Mouse (Mus musculus) spleen, postnatal 10 days (tissue): ENCODE measurements around the gene Krtap1-4.
A peak's percentile ranks its signal among the peaks of the same experiment; 100 is the strongest.
"Not testable (repeated sequence)": the region's sequence is repeated elsewhere in the genome, so short reads cannot be mapped to it uniquely, and the experiment has no call there.

ENCODE experiments used
- DNase-seq, 2 experiments: peaks; one replicate each; pipeline ENCODE4 v3.0.0; 2021 to 2022; ENCODE audit warnings: low spot score in 2 of 2

The Krtap1-4 gene

GRCm38 (mm10) chr11:99583245-99583704 is at the start of gene Krtap1-4:
Gene Krtap1-4, minus strand, starts transcription at chr11:99583654.
- DNase-seq, result no peak

- no peak for DNase-seq
Observed at GRCm38 (mm10) chr11:99630890-99631289, 47.4 kb upstream of the Krtap1-4 start.

- no peak for DNase-seq
Observed at GRCm38 (mm10) chr11:99628138-99628537, 44.7 kb upstream of the Krtap1-4 start, which contains the start of gene Krtap4-1. Gene Krtap4-1, minus strand, starts transcription at chr11:99628238.

- no peak for DNase-seq
Observed at GRCm38 (mm10) chr11:99620335-99620734, 36.9 kb upstream of the Krtap1-4 start, which contains the start of gene Gm11562. Gene Gm11562, minus strand, starts transcription at chr11:99620435.

GRCm38 (mm10) chr11:99614796-99615363 is 31.4 kb upstream of the Krtap1-4 start, which contains the start of gene Krtap2-4:
Gene Krtap2-4, minus strand, starts transcription at chr11:99614846.
- DNase-seq, result no peak

GRCm38 (mm10) chr11:99610089-99610488 is 26.6 kb upstream of the Krtap1-4 start, which contains the start of gene Gm11937:
Gene Gm11937, minus strand, starts transcription at chr11:99610189.
- not testable (repeated sequence) for DNase-seq

- no peak for DNase-seq
Observed at GRCm38 (mm10) chr11:99609126-99609525, 25.7 kb upstream of the Krtap1-4 start.

- not testable (repeated sequence) for DNase-seq
Observed at GRCm38 (mm10) chr11:99603208-99603607, 19.8 kb upstream of the Krtap1-4 start, which contains the start of gene Gm11938. Gene Gm11938, minus strand, starts transcription at chr11:99603308.

GRCm38 (mm10) chr11:99597742-99598141 is 14.3 kb upstream of the Krtap1-4 start, which contains the start of gene Krtap9-3:
Gene Krtap9-3, minus strand, starts transcription at chr11:99598105.
- DNase-seq, result not testable (repeated sequence)

- no peak for DNase-seq
Observed at GRCm38 (mm10) chr11:99590981-99591380, 7.5 kb upstream of the Krtap1-4 start, which contains the start of gene Krtap1-3. Gene Krtap1-3, minus strand, starts transcription at chr11:99591339.

- no peak for DNase-seq
Observed at GRCm38 (mm10) chr11:99585096-99585495, 1.6 kb upstream of the Krtap1-4 start.

GRCm38 (mm10) chr11:99581564-99581963 is 1.9 kb downstream of the Krtap1-4 start:
- DNase-seq, result no peak

GRCm38 (mm10) chr11:99581051-99581450 is 2.4 kb downstream of the Krtap1-4 start:
- DNase-seq, result no peak

GRCm38 (mm10) chr11:99580636-99581035 is 2.8 kb downstream of the Krtap1-4 start, which contains the start of gene Krtap1-5:
Gene Krtap1-5, minus strand, starts transcription at chr11:99581016.
- no peak for DNase-seq

GRCm38 (mm10) chr11:99574106-99574505 is 9.3 kb downstream of the Krtap1-4 start:
- peak; percentile 16 to 61 for DNase-seq

- no peak for DNase-seq
Observed at GRCm38 (mm10) chr11:99573164-99573563, 10.3 kb downstream of the Krtap1-4 start.

- no peak for DNase-seq
Observed at GRCm38 (mm10) chr11:99566530-99566929, 16.9 kb downstream of the Krtap1-4 start, which contains the start of gene Krtap3-1. Gene Krtap3-1, minus strand, starts transcription at chr11:99566630.

- no peak for DNase-seq
Observed at GRCm38 (mm10) chr11:99562580-99562979, 20.9 kb downstream of the Krtap1-4 start.

- DNase-seq, result no peak
Observed at GRCm38 (mm10) chr11:99559366-99559765, 24.1 kb downstream of the Krtap1-4 start, which contains the start of gene Gm11939. Gene Gm11939, minus strand, starts transcription at chr11:99559466.

- no peak for DNase-seq
Observed at GRCm38 (mm10) chr11:99557976-99558745, 25.3 kb downstream of the Krtap1-4 start.

GRCm38 (mm10) chr11:99556753-99557152 is 26.7 kb downstream of the Krtap1-4 start, which contains the start of gene Krtap3-2:
Gene Krtap3-2, minus strand, starts transcription at chr11:99556853.
- no peak for DNase-seq

GRCm38 (mm10) chr11:99556195-99556594 is 27.3 kb downstream of the Krtap1-4 start:
- no peak for DNase-seq
